8 mouse cellular contexts compared by ENCODE assay signal in genomic region chr4:148950932-148951650, GRCm38 (mm10).
DNase-seq lines count a peak whose midpoint lies in the region; ATAC-seq and TF ChIP-seq lines count a peak whose summit lies in the region.

No protein-coding gene starts in this region.

- ATAC-seq in hindbrain, postnatal 0 days, result peak; percentile 28; the same call in 1 of the 2 replicates
- ATAC-seq in limb, embryonic 11.5 days (ENCODE audit: insufficient number of reproducible peaks, low FRiP score, low TSS enrichment, low read depth), result no peak

- no peak overlapping the region for H3K27ac ChIP-seq in hindbrain, postnatal 0 days
- no peak overlapping the region; the same call in 1 of the 2 replicates for H3K27ac ChIP-seq in limb, embryonic 11.5 days (replicated peaks; ENCODE audit: low read depth, low read length)

- peak; percentile 96 for DNase-seq in brain, embryonic 14.5 days (ENCODE audit: low read depth)
- peak; percentile 49 to 52 for DNase-seq in cerebellum, postnatal 36 days
- peak; percentile 65 for DNase-seq in gastrocnemius, postnatal 25 days
- DNase-seq in hindbrain, postnatal 0 days (ENCODE audit: low spot score), result peak; percentile 86
- peak; percentile 78 for DNase-seq in limb, embryonic 11.5 days (ENCODE audit: low spot score)
- peak; percentile 96 for DNase-seq in retina, embryonic 14.5 days (ENCODE audit: low spot score)
- DNase-seq in ovary, postnatal 10 days (ENCODE audit: low spot score), result no peak
- no peak for DNase-seq in T-cell, adult 2 months (ENCODE audit: low spot score)

- H3K4me2 ChIP-seq in hindbrain, postnatal 0 days (ENCODE audit: low read depth, low read length), result peak overlapping the region; percentile 64
- peak overlapping the region; percentile 76; the same call in 1 of the 2 replicates for H3K4me2 ChIP-seq in limb, embryonic 11.5 days (ENCODE audit: low read depth, severe bottlenecking)

- no peak for TF ChIP-seq CTCF in brain, embryonic 14.5 days (IDR thresholded peaks at IDR 0.05; ENCODE audit: borderline replicate concordance, extremely low read depth, insufficient read depth, insufficient read length)
- TF ChIP-seq CTCF in hindbrain, postnatal 0 days (IDR thresholded peaks at IDR 0.05; ENCODE audit: low read depth), result no peak

- no peak for TF ChIP-seq POLR2A in brain, embryonic 14.5 days (IDR thresholded peaks at IDR 0.05; ENCODE audit: borderline replicate concordance, extremely low read depth, insufficient read depth, insufficient read length, poor library complexity, severe bottlenecking)

- no peaks in the 10 kb centered on the region for H3K36me3 ChIP-seq in hindbrain, postnatal 0 days (ENCODE audit: insufficient read depth, low read length)
- H3K36me3 ChIP-seq in limb, embryonic 11.5 days (ENCODE audit: control insufficient read depth, insufficient read depth, low read length), result no peaks in the 10 kb centered on the region

- H3K4me1 ChIP-seq in hindbrain, postnatal 0 days (ENCODE audit: insufficient read depth, low read length), result peaks cover 18% of the 10 kb centered on the region; the same call in 1 of the 2 replicates
- H3K4me1 ChIP-seq in limb, embryonic 11.5 days (ENCODE audit: control insufficient read depth, insufficient read depth, low read length), result peaks cover 52% of the 10 kb centered on the region

- peaks cover 14% of the 10 kb centered on the region; the same call in 1 of the 2 replicates for H3K27me3 ChIP-seq in hindbrain, postnatal 0 days (ENCODE audit: insufficient read depth, low read length)
- H3K27me3 ChIP-seq in limb, embryonic 11.5 days (ENCODE audit: control insufficient read depth, insufficient read depth, low read length), result peaks cover 37% of the 10 kb centered on the region

- H3K9me3 ChIP-seq in hindbrain, postnatal 0 days (ENCODE audit: low read length), result no peaks in the 10 kb centered on the region
- H3K9me3 ChIP-seq in limb, embryonic 11.5 days (ENCODE audit: control insufficient read depth, low read length), result no peaks in the 10 kb centered on the region

- 23% methylated on average over 25 of the region's 25 CpGs for WGBS in hindbrain, postnatal 0 days
- WGBS in limb, embryonic 11.5 days, result 27% methylated on average over 25 of the region's 25 CpGs

- H3K4me3 ChIP-seq in hindbrain, postnatal 0 days (ENCODE audit: low read length), result peak overlapping the region; percentile 43
- H3K4me3 ChIP-seq in limb, embryonic 11.5 days (ENCODE audit: low read depth, low read length), result peak overlapping the region; percentile 33; the same call in 1 of the 2 replicates

- H3K9ac ChIP-seq in hindbrain, postnatal 0 days (replicated peaks; ENCODE audit: low read length), result peak overlapping the region; percentile 21; the same call in 1 of the 2 replicates
- no peak overlapping the region for H3K9ac ChIP-seq in limb, embryonic 11.5 days (ENCODE audit: low read length)

Comparison
In these comparisons a context has a peak if more than half of its experiments do, and no peak if none do; other contexts are left out.
1. DNase-seq: peak in brain, embryonic 14.5 days (single experiment), cerebellum, postnatal 36 days (2 of 2), gastrocnemius, postnatal 25 days (single experiment), hindbrain, postnatal 0 days (single experiment), limb, embryonic 11.5 days (single experiment) and retina, embryonic 14.5 days (single experiment); none in ovary, postnatal 10 days (single experiment) and T-cell, adult 2 months (single experiment).